Mouse (Mus musculus): ENCODE measurements around the gene Flywch2. TPM values are rescaled to one million over a fixed set of nuclear protein-coding genes. Genes with fewer than 3 reads are reported as not detected.

Gene Flywch2
- polyA plus RNA-seq, 1 experiment from 2014 or later = 2.3 TPM

GRCm38 (mm10) chr17:23807918-23808317, 22.0 kb upstream of the Flywch2 start:
- peaks cover 21% of the 10 kb centered on the region for H3K4me1 ChIP-seq (ENCODE audit: insufficient read depth)
- H3K27me3 ChIP-seq (ENCODE audit: insufficient read depth, low read length) = no peaks in the 10 kb centered on the region
- H3K9me3 ChIP-seq (ENCODE audit: low read length) = no peaks in the 10 kb centered on the region
- no peak overlapping the region for H3K9ac ChIP-seq (replicated peaks)
- no peak overlapping the region for H3K27ac ChIP-seq (ENCODE audit: low read depth)
- H3K4me3 ChIP-seq (ENCODE audit: low read depth, low read length) = no peak overlapping the region
- H3K36me3 ChIP-seq (replicated peaks; ENCODE audit: insufficient read depth, low read length) = peaks cover 57% of the 10 kb centered on the region
- TF ChIP-seq CTCF (IDR thresholded peaks at IDR 0.05; ENCODE audit: low read depth) = no peak
- no peak for TF ChIP-seq EP300 (IDR thresholded peaks at IDR 0.05; ENCODE audit: low read depth)
- ATAC-seq (no peak), DNase-seq (no peak)
- H3K4me2 ChIP-seq (ENCODE audit: low read depth, low read length) = no peak overlapping the region
- 87% methylated on average over 3 of the region's 3 CpGs for WGBS (ENCODE audit: insufficient replicate concordance)

DNA sequence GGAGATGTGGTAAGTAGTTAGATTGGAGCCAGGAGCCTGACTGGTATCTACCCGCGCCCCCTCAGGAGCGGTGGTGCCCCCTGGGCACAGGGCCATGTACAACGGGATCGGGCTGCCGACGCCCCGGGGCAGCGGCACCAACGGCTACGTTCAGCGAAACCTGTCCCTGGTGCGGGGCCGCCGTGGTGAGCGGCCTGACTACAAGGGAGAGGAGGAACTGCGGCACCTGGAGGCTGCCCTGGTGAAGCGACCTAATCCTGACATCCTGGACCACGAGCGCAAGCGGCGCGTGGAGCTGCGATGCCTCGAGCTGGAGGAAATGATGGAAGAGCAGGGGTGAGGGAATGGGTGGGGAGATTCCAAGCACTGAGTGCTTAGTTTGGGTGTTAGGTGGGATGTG, 21.0 kb upstream of the Flywch2 start:
- peak overlapping the region; percentile 6; the same call in 1 of the 2 replicates for H3K4me2 ChIP-seq (ENCODE audit: low read depth, low read length)
- ATAC-seq (no peak), DNase-seq (peak; percentile 28)
- no peak for TF ChIP-seq EP300 (IDR thresholded peaks at IDR 0.05; ENCODE audit: low read depth)
- TF ChIP-seq CTCF (IDR thresholded peaks at IDR 0.05; ENCODE audit: low read depth) = peak; percentile 24; the same call in 1 of the 2 replicates
- H3K4me1 ChIP-seq (ENCODE audit: insufficient read depth) = peaks cover 26% of the 10 kb centered on the region
- H3K27me3 ChIP-seq (ENCODE audit: insufficient read depth, low read length) = no peaks in the 10 kb centered on the region
- no peak overlapping the region for H3K27ac ChIP-seq (ENCODE audit: low read depth)
- no peaks in the 10 kb centered on the region for H3K9me3 ChIP-seq (ENCODE audit: low read length)
- 78% methylated on average over 25 of the region's 25 CpGs for WGBS (ENCODE audit: insufficient replicate concordance)
- no peak overlapping the region for H3K9ac ChIP-seq (replicated peaks)
- H3K36me3 ChIP-seq (replicated peaks; ENCODE audit: insufficient read depth, low read length) = peaks cover 48% of the 10 kb centered on the region
- H3K4me3 ChIP-seq (ENCODE audit: low read depth, low read length) = no peak overlapping the region

DNA sequence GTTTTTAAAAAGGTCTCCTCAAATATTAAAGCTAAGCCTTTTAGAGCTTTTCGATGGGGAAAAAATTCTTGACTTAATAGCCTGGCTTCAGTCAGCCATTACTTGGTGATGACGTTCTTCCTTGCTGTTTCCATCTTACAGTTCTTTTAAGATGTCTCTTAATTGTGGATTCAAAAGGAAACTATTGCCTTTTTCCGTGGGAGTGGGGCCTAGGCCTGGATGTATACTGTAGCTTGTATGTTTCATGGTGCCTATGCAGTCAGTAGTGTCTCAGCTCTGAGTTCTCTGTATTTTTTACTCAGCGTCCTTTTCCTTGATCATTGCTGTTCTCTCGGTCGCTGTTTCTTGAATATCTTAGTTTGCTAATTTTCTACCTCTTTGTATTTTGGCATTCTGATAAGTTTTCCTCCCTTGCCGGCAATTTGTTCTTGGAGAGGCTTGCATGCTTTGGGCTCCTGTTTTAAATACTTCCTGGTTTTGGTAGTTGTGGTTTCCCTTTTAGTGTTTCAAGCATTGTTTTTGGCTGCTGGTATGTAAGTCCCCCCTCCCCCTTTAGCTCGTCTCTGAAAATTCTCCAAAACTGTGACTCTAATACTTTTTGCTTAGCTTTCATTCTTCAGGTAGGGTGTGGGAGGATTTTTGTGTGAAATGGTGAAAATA, 18.7 kb upstream of the Flywch2 start:
- H3K9me3 ChIP-seq (ENCODE audit: low read length) = no peaks in the 10 kb centered on the region

DNA sequence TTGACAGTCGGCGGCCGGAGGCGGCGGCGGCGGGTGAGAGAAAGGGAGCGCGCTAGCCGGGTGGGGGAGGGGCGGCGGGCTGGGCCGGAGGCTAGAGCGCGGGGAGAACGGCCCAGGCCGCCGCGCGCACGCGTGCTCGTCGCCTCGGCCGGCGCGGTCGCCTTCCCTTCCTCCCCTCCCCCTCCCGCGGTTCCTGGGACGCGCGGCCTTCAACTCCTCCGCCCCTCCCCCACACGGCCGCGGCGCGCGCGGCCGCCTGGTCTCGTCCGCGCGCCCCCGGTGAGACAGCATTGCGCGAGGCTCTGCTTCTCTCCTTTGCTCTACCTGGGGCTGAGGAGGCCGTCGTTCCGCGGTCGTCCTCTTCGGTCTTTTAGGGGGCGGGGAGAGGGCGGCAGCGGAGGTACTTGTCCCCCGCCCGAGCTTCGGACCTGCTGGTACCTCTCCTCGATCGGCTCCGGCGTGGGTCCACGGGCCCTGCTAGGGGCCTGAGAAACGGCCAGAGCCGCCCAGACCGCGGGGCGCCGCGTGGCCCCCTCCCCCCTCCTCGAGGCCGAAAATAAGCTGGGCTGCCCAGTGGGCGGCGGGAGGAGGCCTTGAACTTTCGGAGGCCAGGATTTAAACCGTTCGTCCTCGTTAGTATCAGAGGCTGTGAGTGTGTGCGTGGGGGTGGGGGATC, 17.6 kb upstream of the Flywch2 start:
- peak overlapping the region; percentile 99 for H3K9ac ChIP-seq (replicated peaks)
- H3K4me2 ChIP-seq (ENCODE audit: low read depth, low read length) = peak overlapping the region; percentile 91
- TF ChIP-seq EP300 (IDR thresholded peaks at IDR 0.05; ENCODE audit: low read depth) = no peak
- no peak for TF ChIP-seq CTCF (IDR thresholded peaks at IDR 0.05; ENCODE audit: low read depth)
- H3K9me3 ChIP-seq (ENCODE audit: low read length) = no peaks in the 10 kb centered on the region
- no peaks in the 10 kb centered on the region for H3K27me3 ChIP-seq (ENCODE audit: insufficient read depth, low read length)
- 1% methylated on average over 53 of the region's 83 CpGs for WGBS (ENCODE audit: insufficient replicate concordance)
- peaks cover 26% of the 10 kb centered on the region for H3K4me1 ChIP-seq (ENCODE audit: insufficient read depth)
- H3K27ac ChIP-seq (ENCODE audit: low read depth) = peak overlapping the region; percentile 100
- peak; percentile 69 for ATAC-seq
- peaks cover 14% of the 10 kb centered on the region for H3K36me3 ChIP-seq (replicated peaks; ENCODE audit: insufficient read depth, low read length)
- H3K4me3 ChIP-seq (ENCODE audit: low read depth, low read length) = peak overlapping the region; percentile 98
- DNase-seq = peak; percentile 93

More for the DNA sequence above, 18.7 kb upstream of the Flywch2 start:
- H3K27ac ChIP-seq (ENCODE audit: low read depth) = peak overlapping the region; percentile 100
- H3K27me3 ChIP-seq (ENCODE audit: insufficient read depth, low read length) = no peaks in the 10 kb centered on the region
- no peak for TF ChIP-seq EP300 (IDR thresholded peaks at IDR 0.05; ENCODE audit: low read depth)
- TF ChIP-seq CTCF (IDR thresholded peaks at IDR 0.05; ENCODE audit: low read depth) = no peak
- H3K4me1 ChIP-seq (ENCODE audit: insufficient read depth) = peaks cover 26% of the 10 kb centered on the region
- WGBS (ENCODE audit: insufficient replicate concordance) = 1% methylated on average over 8 of the region's 8 CpGs
- ATAC-seq (no peak), DNase-seq (no peak)
- peak overlapping the region; percentile 98 for H3K4me3 ChIP-seq (ENCODE audit: low read depth, low read length)
- H3K4me2 ChIP-seq (ENCODE audit: low read depth, low read length) = peak overlapping the region; percentile 91
- peak overlapping the region; percentile 99 for H3K9ac ChIP-seq (replicated peaks)
- H3K36me3 ChIP-seq (replicated peaks; ENCODE audit: insufficient read depth, low read length) = peaks cover 25% of the 10 kb centered on the region

DNA sequence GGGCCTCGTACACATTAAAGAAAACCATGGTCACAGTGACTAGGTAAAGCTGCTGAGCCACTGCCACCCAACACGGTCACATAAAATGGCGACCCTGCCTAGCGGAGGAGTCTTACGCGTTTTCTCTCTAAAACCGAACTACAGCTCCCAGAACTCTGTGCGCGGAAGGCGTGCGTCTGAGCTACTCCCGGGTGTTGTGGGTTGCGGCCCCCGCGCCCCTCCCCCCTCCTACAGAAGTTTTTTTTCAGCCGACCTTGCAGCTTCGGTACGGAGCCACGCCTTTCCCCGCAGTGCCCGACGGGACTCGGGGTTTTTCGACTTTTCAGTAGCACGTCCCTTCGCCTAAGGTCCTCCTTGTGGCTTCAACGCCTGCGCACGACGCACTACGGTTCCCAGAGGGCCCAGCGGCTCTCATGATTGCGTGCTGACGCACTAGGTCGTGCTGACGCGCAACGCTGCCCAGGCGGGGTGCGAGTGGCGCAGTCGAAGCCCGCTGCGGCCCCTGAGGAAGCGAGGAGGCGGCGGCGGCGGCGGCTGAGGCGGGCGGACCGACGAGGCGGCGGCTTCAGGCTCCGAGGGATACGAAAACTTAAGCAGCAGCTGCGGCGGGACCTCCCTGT, 17.0 kb upstream of the Flywch2 start:
- WGBS (ENCODE audit: insufficient replicate concordance) = 1% methylated on average over 60 of the region's 60 CpGs
- peak overlapping the region; percentile 98 for H3K4me3 ChIP-seq (ENCODE audit: low read depth, low read length)
- peak overlapping the region; percentile 99 for H3K9ac ChIP-seq (replicated peaks)
- ATAC-seq = peak; percentile 96
- H3K4me2 ChIP-seq (ENCODE audit: low read depth, low read length) = peak overlapping the region; percentile 91
- H3K36me3 ChIP-seq (replicated peaks; ENCODE audit: insufficient read depth, low read length) = peaks cover 8% of the 10 kb centered on the region
- H3K27ac ChIP-seq (ENCODE audit: low read depth) = peak overlapping the region; percentile 100
- peaks cover 26% of the 10 kb centered on the region for H3K4me1 ChIP-seq (ENCODE audit: insufficient read depth)
- H3K9me3 ChIP-seq (ENCODE audit: low read length) = no peaks in the 10 kb centered on the region
- DNase-seq = peak; percentile 97
- H3K27me3 ChIP-seq (ENCODE audit: insufficient read depth, low read length) = no peaks in the 10 kb centered on the region
- no peak; the same call in 1 of the 2 replicates for TF ChIP-seq CTCF (IDR thresholded peaks at IDR 0.05; ENCODE audit: low read depth)
- TF ChIP-seq EP300 (IDR thresholded peaks at IDR 0.05; ENCODE audit: low read depth) = no peak

DNA sequence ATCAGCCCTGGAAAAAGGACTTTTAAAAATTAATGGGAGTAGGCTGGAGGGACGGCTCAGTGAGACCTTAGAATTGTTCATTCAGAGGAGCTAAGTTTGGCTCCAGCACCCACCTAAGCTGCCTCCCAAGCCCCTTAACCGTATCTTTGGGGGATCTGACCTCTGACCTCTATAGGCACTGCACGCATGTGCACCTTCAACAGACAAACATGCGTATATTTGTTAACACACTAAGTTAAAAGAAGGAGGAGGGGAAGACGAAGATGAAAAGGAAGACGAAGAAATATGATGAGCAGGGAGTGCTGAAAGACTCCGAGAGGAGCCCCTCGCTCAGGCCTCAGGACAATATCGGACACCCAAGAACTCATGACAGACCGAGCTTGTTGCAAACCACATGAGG, 15.7 kb upstream of the Flywch2 start:
- no peak overlapping the region for H3K9ac ChIP-seq (replicated peaks)
- WGBS (ENCODE audit: insufficient replicate concordance) = 87% methylated on average over 10 of the region's 10 CpGs
- peaks cover 23% of the 10 kb centered on the region for H3K4me1 ChIP-seq (ENCODE audit: insufficient read depth)
- TF ChIP-seq CTCF (IDR thresholded peaks at IDR 0.05; ENCODE audit: low read depth) (no peak), EP300 (IDR thresholded peaks at IDR 0.05; ENCODE audit: low read depth) (no peak)
- H3K27ac ChIP-seq (ENCODE audit: low read depth) = no peak overlapping the region
- no peak overlapping the region for H3K4me3 ChIP-seq (ENCODE audit: low read depth, low read length)
- ATAC-seq = no peak
- H3K27me3 ChIP-seq (ENCODE audit: insufficient read depth, low read length) = no peaks in the 10 kb centered on the region
- peak overlapping the region; percentile 14; the same call in 1 of the 2 replicates for H3K4me2 ChIP-seq (ENCODE audit: low read depth, low read length)
- no peaks in the 10 kb centered on the region for H3K9me3 ChIP-seq (ENCODE audit: low read length)
- H3K36me3 ChIP-seq (replicated peaks; ENCODE audit: insufficient read depth, low read length) = 0 out of 2 replicates have a peak, but pooled peaks cover 3% of the 10 kb centered on the region
- DNase-seq = no peak

Data from liver, postnatal 0 days (tissue).